Mouse (Mus musculus): ENCODE data around the gene Rad23a. TPM values are rescaled to one million over a fixed set of nuclear protein-coding genes. Genes with fewer than 3 reads are reported as not detected.

The Rad23a gene
- polyA plus RNA-seq, 1 experiment: 117 TPM

- no peak for TF ChIP-seq POLR2A (IDR thresholded peaks at IDR 0.05; ENCODE audit: borderline replicate concordance, insufficient read depth, low read length)
- TF ChIP-seq CTCF (IDR thresholded peaks at IDR 0.05; ENCODE audit: borderline replicate concordance, insufficient read depth, low read depth, low read length): no peak
- Histone ChIP-seq H3K4me1 (ENCODE audit: control insufficient read depth, insufficient read depth, low read length) (peaks cover 18% of the 10 kb centered on the region), H3K4me3 (replicated peaks; ENCODE audit: insufficient read depth, low read depth, low read length) (no peak overlapping the region), H3K27ac (ENCODE audit: insufficient read depth, low read length) (peak overlapping the region; percentile 40), H3K27me3 (ENCODE audit: control insufficient read depth, insufficient read depth, low read length) (no peaks in the 10 kb centered on the region)
- peak; percentile 56 to 57 for DNase-seq
- 9% methylated on average over 19 of the region's 19 CpGs for WGBS
Measured at GRCm38 (mm10) chr8:84814555-84815441, 25.7 kb downstream of the Rad23a start.

GRCm38 (mm10) chr8:84814240-84814554 lies 26.3 kb downstream of the Rad23a start:
- 26% methylated on average over 11 of the region's 11 CpGs for WGBS
- Histone ChIP-seq H3K27me3 (ENCODE audit: control insufficient read depth, insufficient read depth, low read length) (no peaks in the 10 kb centered on the region), H3K4me1 (ENCODE audit: control insufficient read depth, insufficient read depth, low read length) (peaks cover 17% of the 10 kb centered on the region), H3K27ac (ENCODE audit: insufficient read depth, low read length) (no peak overlapping the region), H3K4me3 (replicated peaks; ENCODE audit: insufficient read depth, low read depth, low read length) (no peak overlapping the region)
- no peak for TF ChIP-seq POLR2A (IDR thresholded peaks at IDR 0.05; ENCODE audit: borderline replicate concordance, insufficient read depth, low read length)
- no peak for TF ChIP-seq CTCF (IDR thresholded peaks at IDR 0.05; ENCODE audit: borderline replicate concordance, insufficient read depth, low read depth, low read length)
- DNase-seq: peak in 1 of 2 experiments; percentile 46

GRCm38 (mm10) chr8:84813830-84814229 lies 26.6 kb downstream of the Rad23a start:
- TF ChIP-seq POLR2A (IDR thresholded peaks at IDR 0.05; ENCODE audit: borderline replicate concordance, insufficient read depth, low read length) (no peak), CTCF (IDR thresholded peaks at IDR 0.05; ENCODE audit: borderline replicate concordance, insufficient read depth, low read depth, low read length) (no peak)
- Histone ChIP-seq H3K27me3 (ENCODE audit: control insufficient read depth, insufficient read depth, low read length) (no peaks in the 10 kb centered on the region), H3K27ac (ENCODE audit: insufficient read depth, low read length) (no peak overlapping the region), H3K4me3 (replicated peaks; ENCODE audit: insufficient read depth, low read depth, low read length) (no peak overlapping the region), H3K4me1 (ENCODE audit: control insufficient read depth, insufficient read depth, low read length) (peaks cover 17% of the 10 kb centered on the region)
- WGBS: 82% methylated on average over 3 of the region's 3 CpGs
- no peak for DNase-seq

GRCm38 (mm10) chr8:84813059-84813458 lies 27.4 kb downstream of the Rad23a start:
- Histone ChIP-seq H3K4me3 (replicated peaks; ENCODE audit: insufficient read depth, low read depth, low read length) (no peak overlapping the region), H3K4me1 (ENCODE audit: control insufficient read depth, insufficient read depth, low read length) (peaks cover 17% of the 10 kb centered on the region), H3K27me3 (ENCODE audit: control insufficient read depth, insufficient read depth, low read length) (no peaks in the 10 kb centered on the region), H3K27ac (ENCODE audit: insufficient read depth, low read length) (no peak overlapping the region)
- TF ChIP-seq CTCF (IDR thresholded peaks at IDR 0.05; ENCODE audit: borderline replicate concordance, insufficient read depth, low read depth, low read length): peak; percentile 84
- no peak for TF ChIP-seq POLR2A (IDR thresholded peaks at IDR 0.05; ENCODE audit: borderline replicate concordance, insufficient read depth, low read length)
- under 1% methylated on average over 5 of the region's 5 CpGs for WGBS
- DNase-seq: peak; percentile 81 to 90

- no peak for DNase-seq
- H3K4me3 ChIP-seq (replicated peaks; ENCODE audit: insufficient read depth, low read depth, low read length): peak overlapping the region; percentile 50
- 35% methylated on average over 10 of the region's 10 CpGs for WGBS
- H3K4me1 ChIP-seq (ENCODE audit: control insufficient read depth, insufficient read depth, low read length): peaks cover 17% of the 10 kb centered on the region
- H3K27me3 ChIP-seq (ENCODE audit: control insufficient read depth, insufficient read depth, low read length): no peaks in the 10 kb centered on the region
- H3K27ac ChIP-seq (ENCODE audit: insufficient read depth, low read length): no peak overlapping the region
- TF ChIP-seq POLR2A (IDR thresholded peaks at IDR 0.05; ENCODE audit: borderline replicate concordance, insufficient read depth, low read length) (no peak), CTCF (IDR thresholded peaks at IDR 0.05; ENCODE audit: borderline replicate concordance, insufficient read depth, low read depth, low read length) (no peak)
Measured at GRCm38 (mm10) chr8:84811303-84811702, 29.2 kb downstream of the Rad23a start.

- H3K27me3 ChIP-seq (ENCODE audit: control insufficient read depth, insufficient read depth, low read length): no peaks in the 10 kb centered on the region
- TF ChIP-seq CTCF (IDR thresholded peaks at IDR 0.05; ENCODE audit: borderline replicate concordance, insufficient read depth, low read depth, low read length): peak; percentile 79
- TF ChIP-seq POLR2A (IDR thresholded peaks at IDR 0.05; ENCODE audit: borderline replicate concordance, insufficient read depth, low read length): no peak
- H3K27ac ChIP-seq (ENCODE audit: insufficient read depth, low read length): no peak overlapping the region
- WGBS: under 1% methylated on average over 32 of the region's 32 CpGs
- H3K4me1 ChIP-seq (ENCODE audit: control insufficient read depth, insufficient read depth, low read length): peaks cover 17% of the 10 kb centered on the region
- DNase-seq: peak; percentile 94 to 98
- peak overlapping the region; percentile 50 for H3K4me3 ChIP-seq (replicated peaks; ENCODE audit: insufficient read depth, low read depth, low read length)
Measured at GRCm38 (mm10) chr8:84810896-84811295, 29.6 kb downstream of the Rad23a start.

GRCm38 (mm10) chr8:84809941-84810280 lies 30.6 kb downstream of the Rad23a start:
- TF ChIP-seq POLR2A (IDR thresholded peaks at IDR 0.05; ENCODE audit: borderline replicate concordance, insufficient read depth, low read length) (no peak), CTCF (IDR thresholded peaks at IDR 0.05; ENCODE audit: borderline replicate concordance, insufficient read depth, low read depth, low read length) (no peak)
- 70% methylated on average over 5 of the region's 5 CpGs for WGBS
- no peak overlapping the region for H3K27ac ChIP-seq (ENCODE audit: insufficient read depth, low read length)
- no peak for DNase-seq
- H3K27me3 ChIP-seq (ENCODE audit: control insufficient read depth, insufficient read depth, low read length): no peaks in the 10 kb centered on the region
- peaks cover 12% of the 10 kb centered on the region for H3K4me1 ChIP-seq (ENCODE audit: control insufficient read depth, insufficient read depth, low read length)
- H3K4me3 ChIP-seq (replicated peaks; ENCODE audit: insufficient read depth, low read depth, low read length): no peak overlapping the region
